Mouse (Mus musculus): ENCODE results near the gene Pfdn6. TPM values are rescaled to one million over a fixed set of nuclear protein-coding genes. Genes with fewer than 3 reads are reported as not detected.
"Not testable (repeated sequence)": the region's sequence is repeated elsewhere in the genome, so short reads cannot be mapped to it uniquely, and the experiment has no call there.

Pfdn6 gene
- total and polyA plus RNA-seq, 2 experiments from 2014 or later, result 25.2 to 168 TPM

- TF ChIP-seq CTCF (IDR thresholded peaks at IDR 0.05; ENCODE audit: low read depth), result no peak
- H3K9ac ChIP-seq (replicated peaks; ENCODE audit: low read length), result no peak overlapping the region
- H3K36me3 ChIP-seq (ENCODE audit: insufficient read depth, low read length), result no peaks in the 10 kb centered on the region
- H3K27me3 ChIP-seq (ENCODE audit: insufficient read depth, low read length), result no peaks in the 10 kb centered on the region
- no peaks in the 10 kb centered on the region for H3K4me1 ChIP-seq (ENCODE audit: insufficient read depth, low read length)
- ATAC-seq (no peak), DNase-seq (ENCODE audit: low spot score) (no peak)
- 85% methylated on average over 7 of the region's 7 CpGs for WGBS
- H3K4me3 ChIP-seq (ENCODE audit: low read length), result no peak overlapping the region
- no peaks in the 10 kb centered on the region for H3K9me3 ChIP-seq (ENCODE audit: low read length)
- H3K27ac ChIP-seq, result no peak overlapping the region
- H3K4me2 ChIP-seq (ENCODE audit: low read depth, low read length), result no peak overlapping the region
Observed at GRCm38 (mm10) chr17:33902491-33902890, 37.7 kb downstream of the Pfdn6 start.

DNA sequence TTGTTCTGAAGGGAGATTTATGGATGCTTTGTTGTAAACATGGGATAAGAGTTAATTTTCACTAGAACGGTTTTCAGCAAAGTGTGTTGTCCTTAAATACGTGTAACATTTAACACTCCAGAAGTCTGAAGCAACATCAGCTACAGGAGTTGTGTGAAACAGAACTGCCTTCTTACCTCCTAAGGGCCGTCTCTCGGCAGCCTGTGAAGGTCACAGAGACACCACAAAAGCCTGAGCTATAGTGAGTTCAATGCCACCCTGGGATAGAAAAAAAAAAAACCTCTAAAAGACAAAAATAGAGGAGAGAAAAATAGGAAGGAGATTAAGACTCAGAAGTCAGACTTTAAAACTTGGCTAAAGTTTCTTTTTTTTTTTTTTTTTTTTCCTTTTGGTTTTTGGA, 38.1 kb downstream of the Pfdn6 start:
- ATAC-seq, result no peak

DNA sequence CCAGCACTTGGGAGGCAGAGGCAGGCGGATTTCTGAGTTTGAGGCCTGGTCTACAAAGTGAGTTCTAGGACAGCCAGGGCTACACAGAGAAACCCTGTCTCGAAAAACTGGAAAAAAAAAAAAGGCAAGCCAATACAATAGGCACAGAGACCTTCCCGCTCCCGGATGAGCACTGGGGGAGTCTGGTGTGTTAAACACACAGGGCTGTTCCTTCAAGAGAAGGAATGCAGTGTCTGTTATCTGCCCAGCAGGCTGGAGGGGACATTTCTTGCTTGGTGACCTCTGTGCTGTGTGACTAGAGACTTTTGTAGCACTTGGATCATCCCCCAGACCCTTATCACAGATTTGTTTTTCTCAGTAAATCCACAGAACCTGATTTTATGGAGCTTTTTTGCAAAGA, 38.5 kb downstream of the Pfdn6 start:
- H3K9me3 ChIP-seq (ENCODE audit: low read length), result no peaks in the 10 kb centered on the region
- no peaks in the 10 kb centered on the region for H3K27me3 ChIP-seq (ENCODE audit: insufficient read depth, low read length)
- 71% methylated on average over 4 of the region's 4 CpGs for WGBS
- DNase-seq (ENCODE audit: low spot score) (no peak), ATAC-seq (no peak)
- no peaks in the 10 kb centered on the region for H3K4me1 ChIP-seq (ENCODE audit: insufficient read depth, low read length)
- no peak overlapping the region for H3K9ac ChIP-seq (replicated peaks; ENCODE audit: low read length)
- H3K27ac ChIP-seq, result no peak overlapping the region
- H3K4me3 ChIP-seq (ENCODE audit: low read length), result no peak overlapping the region
- H3K4me2 ChIP-seq (ENCODE audit: low read depth, low read length), result no peak overlapping the region
- TF ChIP-seq CTCF (IDR thresholded peaks at IDR 0.05; ENCODE audit: low read depth), result no peak
- H3K36me3 ChIP-seq (ENCODE audit: insufficient read depth, low read length), result no peaks in the 10 kb centered on the region

More for the DNA sequence above, 38.1 kb downstream of the Pfdn6 start:
- Histone ChIP-seq H3K9me3 (ENCODE audit: low read length) (no peaks in the 10 kb centered on the region), H3K36me3 (ENCODE audit: insufficient read depth, low read length) (no peaks in the 10 kb centered on the region), H3K4me2 (ENCODE audit: low read depth, low read length) (no peak overlapping the region), H3K4me1 (ENCODE audit: insufficient read depth, low read length) (no peaks in the 10 kb centered on the region), H3K27me3 (ENCODE audit: insufficient read depth, low read length) (no peaks in the 10 kb centered on the region), H3K4me3 (ENCODE audit: low read length) (no peak overlapping the region), H3K9ac (replicated peaks; ENCODE audit: low read length) (no peak overlapping the region), H3K27ac (no peak overlapping the region)
- DNase-seq (ENCODE audit: low spot score), result no peak
- no peak for TF ChIP-seq CTCF (IDR thresholded peaks at IDR 0.05; ENCODE audit: low read depth)
- 77% methylated on average over 4 of the region's 4 CpGs for WGBS

GRCm38 (mm10) chr17:33900989-33901314, 39.2 kb downstream of the Pfdn6 start:
- WGBS, result 90% methylated on average over 4 of the region's 4 CpGs

DNA sequence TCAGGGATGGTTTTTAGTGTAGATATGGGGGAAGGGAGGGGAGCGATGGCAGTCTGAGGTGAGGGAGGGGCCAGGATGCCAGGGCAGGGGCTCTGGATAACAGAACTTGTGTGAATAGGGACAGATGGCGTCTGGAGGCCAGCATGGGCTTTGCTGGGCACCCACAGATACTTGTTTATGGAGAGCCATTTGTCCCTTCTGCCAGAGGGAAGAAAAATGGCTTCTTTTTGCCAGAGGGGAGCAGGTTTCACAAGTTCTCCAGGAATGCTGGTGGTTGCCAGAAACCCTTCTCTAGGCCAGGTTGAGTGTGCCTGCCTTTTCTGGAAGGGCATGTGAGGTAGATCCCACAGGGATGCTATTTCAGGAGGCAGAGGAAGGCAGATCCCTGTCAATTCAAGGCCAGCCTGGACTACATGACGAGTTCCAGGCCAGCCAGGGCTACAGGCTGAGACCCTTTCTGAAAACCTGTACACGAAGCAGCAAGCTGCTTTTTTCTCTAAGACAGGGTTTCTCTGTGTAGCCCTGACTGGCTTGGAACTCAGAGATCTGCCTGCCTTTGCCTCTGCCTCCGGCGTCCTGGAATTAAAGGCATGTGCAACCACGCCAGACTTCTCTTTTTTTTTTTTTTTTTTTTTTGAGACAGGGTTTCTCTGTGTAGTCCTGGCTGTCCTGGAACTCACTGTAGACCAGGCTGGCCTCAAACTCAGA, 39.7 kb downstream of the Pfdn6 start:
- TF ChIP-seq CTCF (IDR thresholded peaks at IDR 0.05; ENCODE audit: low read depth), result no peak

More at GRCm38 (mm10) chr17:33900989-33901314, 39.2 kb downstream of the Pfdn6 start:
- no peak for DNase-seq (ENCODE audit: low spot score)
- no peak overlapping the region for H3K4me3 ChIP-seq (ENCODE audit: low read length)
- TF ChIP-seq CTCF (IDR thresholded peaks at IDR 0.05; ENCODE audit: low read depth), result no peak
- ATAC-seq, result no peak
- no peaks in the 10 kb centered on the region for H3K9me3 ChIP-seq (ENCODE audit: low read length)
- H3K4me2 ChIP-seq (ENCODE audit: low read depth, low read length), result no peak overlapping the region
- H3K4me1 ChIP-seq (ENCODE audit: insufficient read depth, low read length), result no peaks in the 10 kb centered on the region
- no peak overlapping the region for H3K9ac ChIP-seq (replicated peaks; ENCODE audit: low read length)
- no peaks in the 10 kb centered on the region for H3K36me3 ChIP-seq (ENCODE audit: insufficient read depth, low read length)
- H3K27ac ChIP-seq, result no peak overlapping the region
- H3K27me3 ChIP-seq (ENCODE audit: insufficient read depth, low read length), result no peaks in the 10 kb centered on the region

DNA sequence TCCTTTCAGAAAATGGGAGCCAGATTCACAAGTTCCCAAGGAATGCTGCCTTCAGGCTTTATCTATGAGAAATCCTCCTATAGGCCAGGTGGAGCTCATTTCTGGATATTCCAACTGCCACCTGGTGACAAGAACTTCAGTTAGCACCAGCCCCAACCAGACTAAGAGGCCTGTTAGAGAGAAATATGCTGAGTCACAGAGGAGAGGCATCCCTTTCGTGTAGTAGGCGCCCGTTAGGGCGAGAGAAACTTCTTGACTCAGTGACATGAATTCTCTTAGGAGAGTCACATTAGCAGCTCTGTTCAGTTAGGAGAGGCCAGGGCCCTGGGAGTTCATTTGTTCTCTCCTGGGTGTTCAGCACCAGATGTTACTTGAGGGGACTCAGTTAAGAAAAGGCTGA, 40.5 kb downstream of the Pfdn6 start:
- Histone ChIP-seq H3K27ac (no peak overlapping the region), H3K9ac (replicated peaks; ENCODE audit: low read length) (no peak overlapping the region), H3K4me3 (ENCODE audit: low read length) (no peak overlapping the region), H3K9me3 (ENCODE audit: low read length) (no peaks in the 10 kb centered on the region), H3K4me2 (ENCODE audit: low read depth, low read length) (no peak overlapping the region), H3K36me3 (ENCODE audit: insufficient read depth, low read length) (no peaks in the 10 kb centered on the region), H3K4me1 (ENCODE audit: insufficient read depth, low read length) (no peaks in the 10 kb centered on the region), H3K27me3 (ENCODE audit: insufficient read depth, low read length) (no peaks in the 10 kb centered on the region)
- ATAC-seq (no peak), DNase-seq (ENCODE audit: low spot score) (no peak)
- no peak for TF ChIP-seq CTCF (IDR thresholded peaks at IDR 0.05; ENCODE audit: low read depth)
- WGBS, result 88% methylated on average over 4 of the region's 4 CpGs

More for the DNA sequence above, 39.7 kb downstream of the Pfdn6 start:
- no peaks in the 10 kb centered on the region for H3K36me3 ChIP-seq (ENCODE audit: insufficient read depth, low read length)
- no peak for ATAC-seq
- no peak overlapping the region for H3K9ac ChIP-seq (replicated peaks; ENCODE audit: low read length)
- no peak overlapping the region for H3K27ac ChIP-seq
- DNase-seq (ENCODE audit: low spot score), result no peak
- H3K27me3 ChIP-seq (ENCODE audit: insufficient read depth, low read length), result no peaks in the 10 kb centered on the region
- H3K4me3 ChIP-seq (ENCODE audit: low read length), result no peak overlapping the region
- H3K9me3 ChIP-seq (ENCODE audit: low read length), result no peaks in the 10 kb centered on the region
- H3K4me2 ChIP-seq (ENCODE audit: low read depth, low read length), result no peak overlapping the region
- 73% methylated on average over 7 of the region's 7 CpGs for WGBS
- H3K4me1 ChIP-seq (ENCODE audit: insufficient read depth, low read length), result no peaks in the 10 kb centered on the region

- 82% methylated on average over 4 of the region's 4 CpGs for WGBS
- not testable (repeated sequence) for H3K27ac ChIP-seq; H3K4me1 ChIP-seq (ENCODE audit: insufficient read depth, low read length); H3K27me3 ChIP-seq (ENCODE audit: insufficient read depth, low read length); H3K4me2 ChIP-seq (ENCODE audit: low read depth, low read length); H3K9ac ChIP-seq (replicated peaks; ENCODE audit: low read length); H3K36me3 ChIP-seq (ENCODE audit: insufficient read depth, low read length); DNase-seq (ENCODE audit: low spot score); H3K9me3 ChIP-seq (ENCODE audit: low read length); ATAC-seq; H3K4me3 ChIP-seq (ENCODE audit: low read length)
Observed at GRCm38 (mm10) chr17:33898193-33898592, 42.0 kb downstream of the Pfdn6 start.

Data from hindbrain, postnatal 0 days (tissue).